Mouse (Mus musculus): ENCODE measurements at regions not wholly inside any gene's neighbourhood (a gene's known extent, or its start where the extent isn't known, plus 50 kb on each side); places are given as distances from the start of the nearest gene placed in this dataset.

GRCm38 (mm10) chr16:87645526-87646434, 53.0 kb upstream of the Bach1 start:
- DNase-seq (ENCODE audit: low read depth, low spot score), result peak; percentile 20

GRCm38 (mm10) chr16:87646435-87647062, 52.2 kb upstream of the Bach1 start:
- no peak for DNase-seq (ENCODE audit: low read depth, low spot score)

All from brain, embryonic 18.5 days (tissue).